Comparison of ENCODE assay signal across 8 mouse cellular contexts in the genomic region with DNA sequence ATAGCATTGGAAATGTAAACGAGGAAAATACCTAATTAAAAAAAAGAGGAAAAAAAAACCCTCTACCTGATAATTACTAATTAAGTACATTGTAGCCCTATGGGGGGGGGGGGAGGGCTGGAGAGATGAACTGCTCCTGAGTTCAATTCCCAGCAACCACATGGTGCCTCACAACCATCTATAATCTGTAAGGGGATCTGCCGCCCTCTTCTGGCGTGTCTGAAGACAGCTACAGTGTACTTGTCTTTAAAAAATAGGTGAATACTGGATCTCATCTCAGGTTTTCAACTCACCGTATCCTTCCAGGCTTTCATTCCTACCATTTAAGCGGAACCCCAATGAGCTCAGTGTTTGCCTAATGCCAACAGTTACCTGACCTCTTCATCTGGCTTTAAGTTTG. TPM values are rescaled to one million over a fixed set of nuclear protein-coding genes. Genes with fewer than 3 reads are reported as not detected.
DNase-seq lines count a peak whose midpoint lies in the region; ATAC-seq and TF ChIP-seq lines count a peak whose summit lies in the region.

No protein-coding gene starts in this region.

- no peak for TF ChIP-seq POLR2A in lung, adult 2 months (IDR thresholded peaks at IDR 0.05; ENCODE audit: borderline replicate concordance, extremely low read depth, low read depth, low read length)

- H3K4me1 ChIP-seq in forebrain, postnatal 0 days (ENCODE audit: insufficient read depth), result no peaks in the 10 kb centered on the region
- H3K4me1 ChIP-seq in forebrain, embryonic 13.5 days, result peaks cover 7% of the 10 kb centered on the region; the same call in 1 of the 2 replicates
- no peaks in the 10 kb centered on the region for H3K4me1 ChIP-seq in lung, postnatal 0 days (ENCODE audit: insufficient read depth, low read depth, low read length)
- peaks cover 2% of the 10 kb centered on the region; the same call in 1 of the 2 replicates for H3K4me1 ChIP-seq in lung, adult 2 months (ENCODE audit: control insufficient read depth, insufficient read depth, low read length)

- H3K9ac ChIP-seq in forebrain, postnatal 0 days, result no peak overlapping the region
- no peak overlapping the region for H3K9ac ChIP-seq in forebrain, embryonic 13.5 days
- H3K9ac ChIP-seq in lung, postnatal 0 days (replicated peaks; ENCODE audit: low read depth), result no peak overlapping the region

- no peaks in the 10 kb centered on the region for H3K9me3 ChIP-seq in forebrain, postnatal 0 days (ENCODE audit: low read length)
- no peaks in the 10 kb centered on the region for H3K9me3 ChIP-seq in forebrain, embryonic 13.5 days (replicated peaks)
- no peaks in the 10 kb centered on the region for H3K9me3 ChIP-seq in lung, postnatal 0 days (ENCODE audit: low read length)

- TF ChIP-seq EP300 in lung, postnatal 0 days (IDR thresholded peaks at IDR 0.05), result no peak

- TF ChIP-seq CTCF in forebrain, postnatal 0 days (IDR thresholded peaks at IDR 0.05; ENCODE audit: low read depth), result peak; percentile 61
- TF ChIP-seq CTCF in lung, postnatal 0 days (IDR thresholded peaks at IDR 0.05), result peak; percentile 59
- TF ChIP-seq CTCF in lung, adult 2 months (IDR thresholded peaks at IDR 0.05; ENCODE audit: insufficient read depth, low read length), result no peak

- peak; percentile 20 for DNase-seq in forebrain, postnatal 0 days
- DNase-seq in lung, postnatal 0 days (ENCODE audit: low spot score), result peak; percentile 35
- DNase-seq in lung, adult 2 months, result no peak
- peak; percentile 20 to 28 for DNase-seq in adrenal gland, adult 18-20 months (ENCODE audit: low spot score in 2 of 2)
- DNase-seq in kidney, postnatal 25 days, result peak; percentile 35 to 36
- peak; percentile 74 for DNase-seq in thymus, postnatal 4 days
- no peak for DNase-seq in layer of hippocampus, adult 18-20 months (ENCODE audit: low spot score in 2 of 2)

- no peak overlapping the region for H3K4me2 ChIP-seq in forebrain, postnatal 0 days (ENCODE audit: low read depth)
- H3K4me2 ChIP-seq in forebrain, embryonic 13.5 days, result no peak overlapping the region
- no peak overlapping the region for H3K4me2 ChIP-seq in lung, postnatal 0 days (replicated peaks; ENCODE audit: low read depth, low read length)

- H3K36me3 ChIP-seq in forebrain, postnatal 0 days (ENCODE audit: insufficient read depth), result peaks cover 21% of the 10 kb centered on the region; the same call in 1 of the 2 replicates
- H3K36me3 ChIP-seq in forebrain, embryonic 13.5 days (ENCODE audit: poor library complexity, severe bottlenecking), result peaks cover 26% of the 10 kb centered on the region
- peaks cover 15% of the 10 kb centered on the region; the same call in 1 of the 2 replicates for H3K36me3 ChIP-seq in lung, postnatal 0 days (ENCODE audit: insufficient read depth, low read length)

- H3K4me3 ChIP-seq in forebrain, postnatal 0 days (ENCODE audit: low read depth, low read length), result no peak overlapping the region
- no peak overlapping the region for H3K4me3 ChIP-seq in forebrain, embryonic 13.5 days
- H3K4me3 ChIP-seq in lung, postnatal 0 days (ENCODE audit: low read depth, low read length), result no peak overlapping the region
- no peak overlapping the region for H3K4me3 ChIP-seq in lung, adult 2 months (replicated peaks; ENCODE audit: extremely low read depth, low read depth, low read length)

- 37% methylated on average over 5 of the region's 5 CpGs for WGBS in forebrain, postnatal 0 days
- 31% methylated on average over 5 of the region's 5 CpGs for WGBS in forebrain, embryonic 13.5 days
- WGBS in lung, postnatal 0 days, result 48% methylated on average over 5 of the region's 5 CpGs
- 55% methylated on average over 5 of the region's 5 CpGs for WGBS in lung, adult 2 months

- no peak overlapping the region for H3K27ac ChIP-seq in forebrain, postnatal 0 days (ENCODE audit: low read depth, low read length)
- no peak overlapping the region for H3K27ac ChIP-seq in forebrain, embryonic 13.5 days
- H3K27ac ChIP-seq in lung, postnatal 0 days (ENCODE audit: low read length), result no peak overlapping the region

- no peak for ATAC-seq in forebrain, postnatal 0 days
- ATAC-seq in forebrain, embryonic 13.5 days, result no peak
- ATAC-seq in lung, postnatal 0 days, result no peak

- no peaks in the 10 kb centered on the region for H3K27me3 ChIP-seq in forebrain, postnatal 0 days (ENCODE audit: insufficient read depth, low read length)
- no peaks in the 10 kb centered on the region for H3K27me3 ChIP-seq in forebrain, embryonic 13.5 days
- no peaks in the 10 kb centered on the region for H3K27me3 ChIP-seq in lung, postnatal 0 days (replicated peaks; ENCODE audit: insufficient read depth, low read length)

RNA-seq across cellular contexts. Expression of gene Larp7, which starts 5.3 kb away (rescaled TPM):
- 23.9 and 27.1 TPM in 2 replicates for total RNA-seq in forebrain, postnatal 0 days (2014; rRNA removed)
- 27.7 and 32.1 TPM in 2 replicates for polyA plus RNA-seq in forebrain, postnatal 0 days (2015; fragmentation: Nextera tagmentation; extraction: Ambion mirVana)
- 58.2 and 59.1 TPM in 2 replicates for polyA plus RNA-seq in forebrain, embryonic 13.5 days (2015; fragmentation: Nextera tagmentation; extraction: Ambion mirVana)
- 20.5 and 23.1 TPM in 2 replicates for polyA plus RNA-seq in lung, postnatal 0 days (2015; fragmentation: Nextera tagmentation; extraction: Ambion mirVana)
- polyA plus RNA-seq in lung, adult 2 months (2012; rRNA removed), result 0.93 and 2.1 TPM in 2 replicates
- total RNA-seq in adrenal gland, adult 18-20 months (2021), result 10 to 100 TPM; 19.7 to 20.4 TPM
- 10 to 100 TPM; 17.6 to 18.5 TPM for total RNA-seq in layer of hippocampus, adult 18-20 months (2021)

RNA-seq across cellular contexts. Expression of gene Zgrf1, which starts 5.4 kb away (rescaled TPM):
- 1.8 and 3.8 TPM in 2 replicates for total RNA-seq in forebrain, postnatal 0 days (2014; rRNA removed)
- 0.70 and 1.3 TPM in 2 replicates for polyA plus RNA-seq in forebrain, postnatal 0 days (2015; fragmentation: Nextera tagmentation; extraction: Ambion mirVana)
- 9.2 and 10.6 TPM in 2 replicates for polyA plus RNA-seq in forebrain, embryonic 13.5 days (2015; fragmentation: Nextera tagmentation; extraction: Ambion mirVana)
- polyA plus RNA-seq in lung, postnatal 0 days (2015; fragmentation: Nextera tagmentation; extraction: Ambion mirVana), result 1.0 and 1.1 TPM in 2 replicates
- 0.27 and 0.58 TPM in 2 replicates for polyA plus RNA-seq in lung, adult 2 months (2012; rRNA removed)
- total RNA-seq in adrenal gland, adult 18-20 months (2021), result under 1 TPM; 0.70 to 0.80 TPM
- total RNA-seq in layer of hippocampus, adult 18-20 months (2021), result 1 to 10 TPM; 1.7 to 2.4 TPM

RNA-seq across cellular contexts. Expression of gene Ank2, which starts 48.7 kb away (rescaled TPM):
- total RNA-seq in forebrain, postnatal 0 days (2014; rRNA removed), result 508 and 575 TPM in 2 replicates
- polyA plus RNA-seq in forebrain, postnatal 0 days (2015; fragmentation: Nextera tagmentation; extraction: Ambion mirVana), result 62.0 and 160 TPM in 2 replicates
- polyA plus RNA-seq in forebrain, embryonic 13.5 days (2015; fragmentation: Nextera tagmentation; extraction: Ambion mirVana), result 122 and 125 TPM in 2 replicates
- 3.9 and 4.4 TPM in 2 replicates for polyA plus RNA-seq in lung, postnatal 0 days (2015; fragmentation: Nextera tagmentation; extraction: Ambion mirVana)
- polyA plus RNA-seq in lung, adult 2 months (2012; rRNA removed), result 2.5 and 5.8 TPM in 2 replicates
- 10 to 100 TPM; 31.1 to 47.3 TPM for total RNA-seq in adrenal gland, adult 18-20 months (2021)
- 100 to 1,000 TPM; 699 to 719 TPM for total RNA-seq in layer of hippocampus, adult 18-20 months (2021)

Comparison
In these comparisons a context has a peak if more than half of its experiments do, and no peak if none do; other contexts are left out.
1. DNase-seq: peak in forebrain, postnatal 0 days (single experiment), lung, postnatal 0 days (single experiment), adrenal gland, adult 18-20 months (2 of 2), kidney, postnatal 25 days (2 of 2) and thymus, postnatal 4 days (single experiment); none in lung, adult 2 months (single experiment) and layer of hippocampus, adult 18-20 months (0 of 2).